Mouse (Mus musculus): Measurements from ENCODE around the gene Tnrc6a. TPM values are rescaled to one million over a fixed set of nuclear protein-coding genes. Genes with fewer than 3 reads are reported as not detected.

Gene Tnrc6a
- total RNA-seq, 2 experiments from 2014 or later = 5.4 to 15.5 TPM

DNA sequence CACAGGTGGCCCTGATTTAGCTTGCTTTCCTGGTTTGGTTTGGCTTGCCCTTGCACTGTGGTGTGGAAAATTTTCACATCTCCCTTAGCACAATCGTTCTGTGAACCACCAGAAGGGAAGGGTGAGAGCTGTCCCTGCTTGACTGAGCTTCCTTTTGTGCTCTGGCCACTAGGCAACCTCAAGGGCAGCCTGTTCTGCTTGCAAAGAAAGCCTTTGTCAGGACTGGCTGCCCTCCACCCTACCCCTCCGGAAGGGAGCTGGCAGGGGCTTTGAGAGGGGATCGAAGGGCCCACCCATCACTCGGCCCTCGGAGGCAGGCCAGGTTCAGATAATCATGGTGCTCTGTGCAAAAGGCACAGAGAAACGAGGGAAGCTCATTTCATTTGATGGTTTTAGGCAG lies 94.9 kb downstream of the Tnrc6a start:
- no peak for ATAC-seq (replicated peaks; ENCODE audit: low FRiP score, poor library complexity, severe bottlenecking)

GRCm38 (mm10) chr7:123219781-123220632 lies 96.3 kb downstream of the Tnrc6a start:
- no peak for ATAC-seq (replicated peaks; ENCODE audit: low FRiP score, poor library complexity, severe bottlenecking)

GRCm38 (mm10) chr7:123220633-123220942 lies 96.9 kb downstream of the Tnrc6a start:
- no peak for ATAC-seq (replicated peaks; ENCODE audit: low FRiP score, poor library complexity, severe bottlenecking)

- ATAC-seq (replicated peaks; ENCODE audit: low FRiP score, poor library complexity, severe bottlenecking) = no peak
These were observed 100.4 kb downstream of the Tnrc6a start for GRCm38 (mm10) chr7:123224076-123224475.

DNA sequence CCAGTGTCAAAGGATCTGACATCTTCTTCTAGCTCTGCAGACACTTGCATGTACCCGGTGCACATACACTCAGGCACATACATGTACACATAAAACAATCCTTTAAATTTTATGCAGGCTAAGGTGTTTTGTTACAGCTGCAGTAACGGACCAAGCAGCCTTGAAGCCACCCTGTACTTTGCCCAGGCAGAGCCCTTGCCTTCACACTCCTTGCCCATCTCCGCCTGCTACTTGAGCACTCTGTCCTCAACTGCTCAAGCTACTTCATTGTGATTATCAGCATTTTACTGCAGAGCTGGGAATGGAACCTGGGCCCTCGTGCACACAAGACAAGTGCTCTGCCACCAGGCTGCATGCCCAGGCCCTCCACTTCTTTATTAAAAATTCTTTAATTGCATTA lies 101.5 kb downstream of the Tnrc6a start:
- ATAC-seq (replicated peaks; ENCODE audit: low FRiP score, poor library complexity, severe bottlenecking) = no peak

- no peak for ATAC-seq (replicated peaks; ENCODE audit: low FRiP score, poor library complexity, severe bottlenecking)
These were observed 111.8 kb downstream of the Tnrc6a start for GRCm38 (mm10) chr7:123235449-123235848.

DNA sequence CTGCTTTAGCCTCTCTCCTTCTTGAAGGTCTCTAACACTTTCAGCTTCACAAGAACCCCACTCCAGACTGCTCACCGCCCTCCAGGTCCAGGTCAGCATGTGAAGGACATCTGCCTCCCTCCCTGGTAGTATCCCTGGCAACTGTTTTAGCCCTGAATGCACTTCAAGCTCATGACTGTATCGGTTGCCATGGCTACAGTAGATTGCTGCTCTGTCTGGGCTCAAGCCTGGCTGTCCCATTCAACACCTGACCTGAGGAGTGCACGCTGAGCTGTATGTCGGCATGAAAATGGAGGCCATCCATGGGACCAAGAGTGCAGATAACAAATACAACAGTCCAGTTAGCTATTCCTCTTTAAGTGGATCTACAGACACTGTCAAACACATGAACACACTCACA lies 114.9 kb downstream of the Tnrc6a start:
- no peak for ATAC-seq (replicated peaks; ENCODE audit: low FRiP score, poor library complexity, severe bottlenecking)

DNA sequence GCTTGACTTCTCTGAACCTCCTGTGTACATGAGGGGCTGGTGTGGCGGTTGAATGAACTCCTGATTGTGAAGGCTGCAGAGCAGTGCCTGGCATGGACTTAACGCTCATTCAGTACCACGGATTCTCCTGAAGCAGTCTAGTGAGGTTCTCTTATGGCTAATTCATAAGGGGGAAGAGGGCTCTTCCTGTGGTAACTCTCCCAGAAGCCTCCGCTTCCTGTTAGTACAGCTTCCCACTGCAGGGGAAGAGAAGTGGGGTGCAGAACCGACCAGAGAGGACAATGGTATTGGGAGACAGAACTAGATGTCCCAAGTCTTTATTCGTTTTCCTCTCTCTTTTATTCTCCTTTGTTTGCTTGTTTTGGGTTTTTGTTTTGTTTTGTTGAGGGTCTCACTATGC lies 116.4 kb downstream of the Tnrc6a start:
- no peak for ATAC-seq (replicated peaks; ENCODE audit: low FRiP score, poor library complexity, severe bottlenecking)

DNA sequence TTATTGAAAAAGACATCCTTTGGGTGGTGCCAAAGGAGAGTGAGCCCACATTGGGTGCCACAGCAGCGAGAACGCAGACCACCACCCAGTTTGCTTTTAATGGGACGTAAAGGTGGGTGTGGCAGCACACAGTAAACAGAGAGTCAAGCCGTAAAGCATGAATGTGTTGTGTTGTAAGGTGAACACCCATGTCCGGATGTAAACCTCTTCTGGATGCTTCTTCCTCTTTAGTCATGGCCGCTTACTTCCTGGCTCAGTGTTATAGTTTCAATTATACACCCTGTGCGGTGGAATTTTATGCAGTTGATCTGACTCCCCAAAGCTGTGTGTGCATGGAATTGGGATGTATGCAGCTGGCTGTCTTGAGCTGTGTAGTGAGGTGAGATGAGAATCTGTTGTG lies 118.6 kb downstream of the Tnrc6a start:
- no peak for ATAC-seq (replicated peaks; ENCODE audit: low FRiP score, poor library complexity, severe bottlenecking)

- no peak for ATAC-seq (replicated peaks; ENCODE audit: low FRiP score, poor library complexity, severe bottlenecking)
These were observed 121.1 kb downstream of the Tnrc6a start for GRCm38 (mm10) chr7:123244833-123245232.

Other genes starting within 250 kb of the Tnrc6a start
- gene Rbbp6, start 158.2 kb upstream of the Tnrc6a start, total RNA-seq (2015; ENCODE audit: low replicate concordance) = 43.8 and 58.1 TPM in 2 replicates
- gene Rbbp6, start 158.2 kb upstream of the Tnrc6a start, total RNA-seq (2017; ENCODE audit: low replicate concordance) = 27.5 and 29.0 TPM in 2 replicates
- 2.7 TPM in 1 of 2 replicates, not detected in the other for gene Slc5a11, start 90.9 kb downstream of the Tnrc6a start, total RNA-seq (2015; ENCODE audit: low replicate concordance)
- 1.5 TPM in 1 of 2 replicates, not detected in the other for gene Slc5a11, start 90.9 kb downstream of the Tnrc6a start, total RNA-seq (2017; ENCODE audit: low replicate concordance)
- 2.9 and 14.0 TPM in 2 replicates for gene Lcmt1, start 245.9 kb downstream of the Tnrc6a start, total RNA-seq (2015; ENCODE audit: low replicate concordance)
- 7.8 and 18.0 TPM in 2 replicates for gene Lcmt1, start 245.9 kb downstream of the Tnrc6a start, total RNA-seq (2017; ENCODE audit: low replicate concordance)
- 16.5 and 24.5 TPM in 2 replicates for gene Arhgap17, start 246.0 kb downstream of the Tnrc6a start, total RNA-seq (2015; ENCODE audit: low replicate concordance)
- 5.4 and 7.2 TPM in 2 replicates for gene Arhgap17, start 246.0 kb downstream of the Tnrc6a start, total RNA-seq (2017; ENCODE audit: low replicate concordance)

Data from erythroblast, adult 5-6 weeks (primary cell).